Mouse (Mus musculus) neural tube, embryonic 15.5 days (tissue): ENCODE measurements around the gene Psmd8. TPM values are rescaled to one million over a fixed set of nuclear protein-coding genes. Genes with fewer than 3 reads are reported as not detected.

Source experiments
- ATAC-seq: fragments of 200-750 bp; cut with Nextera tagmentation; 2 replicates; pipeline ENCODE4 v1.8.0; 2017; ENCODE audit warnings: mild to moderate bottlenecking, moderate TSS enrichment, moderate library complexity; ENCODE audit not compliant: low FRiP score
- H3K27ac ChIP-seq: fragments of 300-500 bp; sonication (generic); replicated peaks from 2 replicates; pipeline ENCODE4 v1.5.1; 2015; ENCODE audit warnings: mild to moderate bottlenecking, inconsistent platforms
- H3K27me3 ChIP-seq: fragments of 300-500 bp; sonication (generic); replicated peaks from 2 replicates; pipeline ENCODE4 v1.6.1; 2015; ENCODE audit warnings: inconsistent platforms
- H3K36me3 ChIP-seq: fragments of 300-500 bp; sonication (generic); 2 replicates; pipeline ENCODE4 v1.6.1; 2015; ENCODE audit warnings: inconsistent platforms
- H3K4me1 ChIP-seq: fragments of 300-500 bp; sonication (generic); 2 replicates; pipeline ENCODE4 v1.6.1; 2015; ENCODE audit warnings: inconsistent platforms
- H3K4me2 ChIP-seq: fragments of 300-500 bp; sonication (generic); 2 replicates; pipeline ENCODE4 v1.6.1; 2015; ENCODE audit warnings: inconsistent platforms, mild to moderate bottlenecking, moderate library complexity
- H3K4me3 ChIP-seq: fragments of 300-500 bp; sonication (generic); replicated peaks from 2 replicates; pipeline ENCODE4 v1.5.1; 2015; ENCODE audit warnings: mild to moderate bottlenecking, inconsistent platforms
- H3K9ac ChIP-seq: fragments of 300-500 bp; sonication (generic); replicated peaks from 2 replicates; pipeline ENCODE4 v1.6.1; 2015; ENCODE audit warnings: mild to moderate bottlenecking, inconsistent platforms
- H3K9me3 ChIP-seq: fragments of 300-500 bp; sonication (generic); replicated peaks from 2 replicates; pipeline ENCODE4 v1.6.1; 2016; ENCODE audit warnings: inconsistent platforms
- WGBS: fragments of 180-500 bp; shearing (Covaris S2); methylation state at CpG from one replicate; pipeline ENCODE4 v1.1.7; 2015; ENCODE audit warnings: mixed read lengths; 5-methylcytosine and 5-hydroxymethylcytosine counted together
- polyA plus RNA-seq: library from polyadenylated mRNA; unstranded; fragments of >200 nt; fragmentation: Nextera tagmentation; extraction: Ambion mirVana; gene quantifications from 2 replicates; pipeline ENCODE4 v1.2.1, GENCODE M21; 2015

Psmd8 gene
- polyA plus RNA-seq, 1 experiment from 2014 or later = 278 TPM

GRCm38 (mm10) chr7:29126173-29126915 lies 54.2 kb downstream of the Psmd8 start:
- Histone ChIP-seq H3K9me3 (no peaks in the 10 kb centered on the region), H3K4me3 (no peak overlapping the region), H3K27ac (no peak overlapping the region), H3K9ac (no peak overlapping the region), H3K36me3 (no peaks in the 10 kb centered on the region), H3K4me1 (peaks cover 8% of the 10 kb centered on the region; the same call in 1 of the 2 replicates), H3K27me3 (peaks cover 9% of the 10 kb centered on the region; the same call in 1 of the 2 replicates), H3K4me2 (no peak overlapping the region)
- no peak for ATAC-seq
- WGBS = 43% methylated on average over 6 of the region's 7 CpGs

- no peak for ATAC-seq
- Histone ChIP-seq H3K4me1 (peaks cover 8% of the 10 kb centered on the region; the same call in 1 of the 2 replicates), H3K27me3 (peaks cover 9% of the 10 kb centered on the region; the same call in 1 of the 2 replicates), H3K9ac (peak within 1 kb of the TSS; percentile 11; the same call in 1 of the 2 replicates), H3K4me3 (peak within 1 kb of the TSS; percentile 30), H3K36me3 (no peaks in the 10 kb centered on the region), H3K4me2 (peak within 1 kb of the TSS; percentile 58), H3K27ac (no peak within 1 kb of the TSS), H3K9me3 (no peaks in the 10 kb centered on the region)
- 1% methylated on average over 16 of the region's 16 CpGs for WGBS
Measured at GRCm38 (mm10) chr7:29124970-29125369, 55.5 kb downstream of the Psmd8 start, which contains the start of gene Ryr1. Gene Ryr1, minus strand, starts transcription at chr7:29125179.

Other genes with a start within 250 kb of the Psmd8 start
- gene Actn4, start 218.4 kb downstream of the Psmd8 start, polyA plus RNA-seq = 141 and 177 TPM in 2 replicates
- 306 and 324 TPM in 2 replicates for gene Eif3k, start 198.8 kb downstream of the Psmd8 start, polyA plus RNA-seq
- gene Map4k1, start 198.7 kb downstream of the Psmd8 start, polyA plus RNA-seq = 10.3 and 19.2 TPM in 2 replicates
- 8.7 and 13.4 TPM in 2 replicates for gene Ryr1, start 55.5 kb downstream of the Psmd8 start, polyA plus RNA-seq
- gene Rasgrp4, start 45.9 kb downstream of the Psmd8 start, polyA plus RNA-seq = 0.79 and 0.80 TPM in 2 replicates
- gene Fam98c, start 24.5 kb downstream of the Psmd8 start, polyA plus RNA-seq = 51.2 and 53.1 TPM in 2 replicates
- 0.46 and 1.0 TPM in 2 replicates for gene Ggn, start 10.5 kb downstream of the Psmd8 start, polyA plus RNA-seq
- 10.5 and 11.7 TPM in 2 replicates for gene Spred3, start 10.3 kb downstream of the Psmd8 start, polyA plus RNA-seq
- gene Catsperg1, start 33.3 kb upstream of the Psmd8 start, polyA plus RNA-seq = 1.9 and 4.4 TPM in 2 replicates
- gene Kcnk6, start 51.8 kb upstream of the Psmd8 start, polyA plus RNA-seq = 0.54 and 1.4 TPM in 2 replicates
- 112 and 113 TPM in 2 replicates for gene Yif1b, start 57.6 kb upstream of the Psmd8 start, polyA plus RNA-seq
- gene 2200002D01Rik, start 67.8 kb upstream of the Psmd8 start, polyA plus RNA-seq = 1.4 and 12.8 TPM in 2 replicates
- 62.7 and 140 TPM in 2 replicates for gene Spint2, start 101.2 kb upstream of the Psmd8 start, polyA plus RNA-seq
- 2.8 and 13.3 TPM in 2 replicates for gene Ppp1r14a, start 108.6 kb upstream of the Psmd8 start, polyA plus RNA-seq
- 148 and 198 TPM in 2 replicates for gene Dpf1, start 123.2 kb upstream of the Psmd8 start, polyA plus RNA-seq